8 mouse cellular contexts compared by ENCODE assay signal in genomic region chr7:28179228-28179627, GRCm38 (mm10). TPM values are rescaled to one million over a fixed set of nuclear protein-coding genes. Genes with fewer than 3 reads are reported as not detected.
DNase-seq lines count a peak whose midpoint lies in the region; ATAC-seq lines count a peak whose summit lies in the region.

Gene Dyrk1b, plus strand, starts transcription at chr7:28179469.

- WGBS in hindbrain, embryonic 14.5 days = under 1% methylated on average over 25 of the region's 25 CpGs

- peak within 1 kb of the TSS; percentile 67 for H3K9ac ChIP-seq in hindbrain, embryonic 14.5 days

- peak within 1 kb of the TSS; percentile 63 for H3K4me3 ChIP-seq in hindbrain, embryonic 14.5 days (replicated peaks; ENCODE audit: low read length)

- H3K36me3 ChIP-seq in hindbrain, embryonic 14.5 days (replicated peaks; ENCODE audit: control insufficient read depth, insufficient read depth) = peaks cover 67% of the 10 kb centered on the region

- peaks cover 11% of the 10 kb centered on the region; the same call in 1 of the 2 replicates for H3K4me1 ChIP-seq in hindbrain, embryonic 14.5 days (replicated peaks; ENCODE audit: control insufficient read depth, insufficient read depth, low read length)

- no peaks in the 10 kb centered on the region for H3K9me3 ChIP-seq in hindbrain, embryonic 14.5 days (ENCODE audit: control insufficient read depth, low read length)

- DNase-seq in ZHBTc4 (ENCODE audit: low read depth, low spot score) = peak; percentile 99
- peak; percentile 93 to 98 for DNase-seq in cerebellum, postnatal 4 days (ENCODE audit: low spot score in 2 of 2)
- peak; percentile 96 to 98 for DNase-seq in frontal cortex, postnatal 36 days (ENCODE audit: low spot score in 2 of 2)
- DNase-seq in hindbrain, embryonic 14.5 days (ENCODE audit: low spot score) = peak; percentile 99
- DNase-seq in layer of hippocampus, postnatal 25 days (ENCODE audit: extremely low spot score in 1 of 2, low spot score in 1 of 2) = peak; percentile 94 to 96
- peak; percentile 99 for DNase-seq in lung, postnatal 14 days
- DNase-seq in ovary, postnatal 36 days (ENCODE audit: low spot score) = peak; percentile 98
- peak; percentile 99 for DNase-seq in thymus, postnatal 14 days

- H3K4me2 ChIP-seq in hindbrain, embryonic 14.5 days (replicated peaks) = peak within 1 kb of the TSS; percentile 70

- no peaks in the 10 kb centered on the region for H3K27me3 ChIP-seq in hindbrain, embryonic 14.5 days (ENCODE audit: control insufficient read depth, insufficient read depth, low read length)

- peak within 1 kb of the TSS; percentile 86 for H3K27ac ChIP-seq in hindbrain, embryonic 14.5 days

- peak; percentile 89 for ATAC-seq in hindbrain, embryonic 14.5 days (ENCODE audit: low FRiP score)

RNA-seq across cellular contexts. Expression of gene Dyrk1b, which starts in this region (rescaled TPM):
- polyA plus RNA-seq in hindbrain, embryonic 14.5 days (2014; fragmentation: Nextera tagmentation; extraction: Ambion mirVana) = 11.6 and 12.6 TPM in 2 replicates
- total RNA-seq in layer of hippocampus, postnatal 25 days (2021) = 10 to 100 TPM; 41.7 to 49.8 TPM

Comparison
In these comparisons a context has a peak if more than half of its experiments do, and no peak if none do; other contexts are left out.
1. Peak in every context shown above with its lines: DNase-seq, ATAC-seq, H3K4me3 ChIP-seq and H3K27ac ChIP-seq.